Mouse (Mus musculus) stomach, postnatal 0 days (tissue): ENCODE measurements around the gene Kel. TPM values are rescaled to one million over a fixed set of nuclear protein-coding genes. Genes with fewer than 3 reads are reported as not detected.

ENCODE experiments used
- ATAC-seq: fragments of 200-750 bp; cut with Nextera tagmentation; 2 replicates; pipeline ENCODE4 v1.8.0; 2017; ENCODE audit not compliant: low FRiP score, low TSS enrichment
- DNase-seq: peaks from one replicate; pipeline ENCODE4 v3.0.0-alpha.2; 2016; ENCODE audit warnings: low spot score
- H3K27ac ChIP-seq: fragments of 300-500 bp; sonication (generic); replicated peaks from 2 replicates; pipeline ENCODE4 v1.5.1; 2014; ENCODE audit warnings: mild to moderate bottlenecking, control low read depth
- H3K27me3 ChIP-seq: fragments of 300-500 bp; sonication (generic); 2 replicates; pipeline ENCODE4 v1.6.1; 2014; ENCODE audit warnings: low read length; ENCODE audit not compliant: control insufficient read depth, insufficient read depth
- H3K36me3 ChIP-seq: fragments of 300-500 bp; sonication (generic); 2 replicates; pipeline ENCODE4 v1.6.1; 2014; ENCODE audit warnings: low read length, mixed read lengths; ENCODE audit not compliant: control insufficient read depth, insufficient read depth
- H3K4me1 ChIP-seq: fragments of 300-500 bp; sonication (generic); replicated peaks from 2 replicates; pipeline ENCODE4 v1.6.1; 2014; ENCODE audit warnings: antibody characterized with exemption; ENCODE audit not compliant: control insufficient read depth, insufficient read depth
- H3K4me2 ChIP-seq: fragments of 300-500 bp; sonication (generic); replicated peaks from 2 replicates; pipeline ENCODE4 v1.6.1; 2014; ENCODE audit warnings: low read depth, mild to moderate bottlenecking, control low read depth, moderate library complexity
- H3K4me3 ChIP-seq: fragments of 300-500 bp; sonication (generic); 2 replicates; pipeline ENCODE4 v1.5.1; 2014; ENCODE audit warnings: low read depth, low read length, control low read depth
- H3K9ac ChIP-seq: fragments of 300-500 bp; sonication (generic); 2 replicates; pipeline ENCODE4 v1.6.1; 2014; ENCODE audit warnings: mild to moderate bottlenecking, low read length, control low read depth, mixed read lengths
- H3K9me3 ChIP-seq: fragments of 300-500 bp; sonication (generic); 2 replicates; pipeline ENCODE4 v1.6.1; 2016; ENCODE audit warnings: low read length; ENCODE audit not compliant: control insufficient read depth
- CTCF ChIP-seq: IDR thresholded peaks from 2 replicates; pipeline ENCODE4 v1.5.1; 2016; ENCODE audit warnings: antibody characterized with exemption, low read depth, mild to moderate bottlenecking, moderate library complexity
- EP300 ChIP-seq: optimal IDR thresholded peaks from 2 replicates; pipeline ENCODE3; 2016; ENCODE audit warnings: antibody characterized with exemption
- WGBS: fragments of 180-500 bp; shearing (Covaris S2); extraction: QIAGEN DNeasy Blood & Tissue Kit; methylation state at CpG from one replicate; pipeline ENCODE4 v1.1.7; 2014; 5-methylcytosine and 5-hydroxymethylcytosine counted together
- polyA plus RNA-seq: library from polyadenylated mRNA; unstranded; fragments of >200 nt; fragmentation: Nextera tagmentation; extraction: Ambion mirVana; gene quantifications from 2 replicates; pipeline ENCODE4 v1.2.1, GENCODE M21; 2015

The Kel gene
- polyA plus RNA-seq, 1 experiment from 2014 or later = 0.29 TPM

GRCm38 (mm10) chr6:41643227-41643626, 60.9 kb downstream of the Kel start:
- Histone ChIP-seq H3K27ac (no peak overlapping the region), H3K4me3 (no peak overlapping the region)

DNA sequence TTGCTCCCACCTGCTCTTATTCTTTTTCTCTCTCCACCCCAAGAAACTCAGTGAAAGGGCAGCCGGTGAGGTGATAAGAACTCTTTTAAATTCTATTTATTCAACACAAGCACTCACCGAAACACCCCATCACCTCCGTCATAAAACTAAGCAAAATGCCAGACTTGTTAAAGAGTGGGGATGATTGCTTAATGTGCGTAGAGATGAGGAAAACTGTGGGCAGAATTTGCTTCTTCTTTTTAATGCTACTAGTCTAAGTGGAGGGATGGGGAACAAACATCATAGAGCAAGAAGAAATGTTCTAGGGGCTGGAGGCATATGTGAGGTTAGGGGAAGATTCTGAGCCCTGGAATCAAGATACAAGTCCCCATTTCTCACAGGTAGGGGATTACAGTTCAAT, 61.4 kb downstream of the Kel start:
- H3K27me3 ChIP-seq = no peaks in the 10 kb centered on the region
- H3K27ac ChIP-seq = no peak overlapping the region
- H3K36me3 ChIP-seq = no peaks in the 10 kb centered on the region
- no peaks in the 10 kb centered on the region for H3K4me1 ChIP-seq
- TF ChIP-seq EP300 (no peak), CTCF (no peak)
- H3K9ac ChIP-seq = no peak overlapping the region
- H3K9me3 ChIP-seq = no peaks in the 10 kb centered on the region
- no peak overlapping the region for H3K4me3 ChIP-seq
- ATAC-seq (no peak), DNase-seq (no peak)
- WGBS = 43% methylated on average over 4 of the region's 4 CpGs
- no peak overlapping the region for H3K4me2 ChIP-seq

More at GRCm38 (mm10) chr6:41643227-41643626, 60.9 kb downstream of the Kel start:
- DNase-seq (no peak), ATAC-seq (no peak)
- H3K9me3 ChIP-seq = no peaks in the 10 kb centered on the region
- TF ChIP-seq EP300 = no peak
- no peak for TF ChIP-seq CTCF
- H3K4me2 ChIP-seq = no peak overlapping the region
- no peaks in the 10 kb centered on the region for H3K27me3 ChIP-seq
- no peaks in the 10 kb centered on the region for H3K4me1 ChIP-seq
- H3K36me3 ChIP-seq = no peaks in the 10 kb centered on the region
- no peak overlapping the region for H3K9ac ChIP-seq
- 76% methylated on average over 3 of the region's 3 CpGs for WGBS

DNA sequence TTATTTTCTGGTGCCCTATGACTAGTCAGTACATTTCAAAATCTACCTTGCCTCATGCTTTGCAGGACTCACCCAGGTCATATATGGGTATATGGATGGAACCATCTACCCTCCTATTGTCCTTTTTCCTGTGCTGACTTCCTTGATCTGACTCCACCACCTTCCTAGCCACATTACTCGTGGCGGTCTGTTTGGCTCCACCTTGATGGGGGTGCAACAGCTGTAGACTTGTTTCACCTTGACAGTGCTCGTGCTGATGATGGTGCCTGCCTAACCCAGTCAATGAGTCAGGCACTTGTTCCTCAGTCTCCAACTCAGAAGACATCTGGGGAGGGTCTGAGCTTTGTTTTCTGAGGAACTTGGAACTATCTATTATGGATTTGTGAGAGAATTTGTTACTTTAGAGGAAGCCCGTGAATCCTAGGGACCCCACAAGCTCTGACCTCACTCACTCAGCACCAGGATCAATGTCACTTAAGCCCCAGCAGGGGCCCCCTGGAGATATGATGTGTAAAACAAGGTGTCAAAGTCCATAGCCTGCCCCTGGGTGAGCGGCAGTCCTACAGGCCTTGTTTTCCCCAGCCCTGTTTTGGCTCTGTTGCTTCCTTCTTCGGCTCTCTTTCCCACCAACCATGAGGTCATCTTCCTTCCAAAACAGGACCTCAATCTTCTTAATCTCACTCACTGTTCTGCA, 62.8 kb downstream of the Kel start:
- Histone ChIP-seq H3K9ac (no peak overlapping the region), H3K4me1 (no peaks in the 10 kb centered on the region), H3K4me2 (no peak overlapping the region), H3K27me3 (no peaks in the 10 kb centered on the region), H3K27ac (no peak overlapping the region), H3K36me3 (no peaks in the 10 kb centered on the region), H3K4me3 (no peak overlapping the region), H3K9me3 (no peaks in the 10 kb centered on the region)
- no peak for TF ChIP-seq EP300
- WGBS = 57% methylated on average over 6 of the region's 6 CpGs
- DNase-seq = peak; percentile 30
- ATAC-seq = peak; percentile 62

DNA sequence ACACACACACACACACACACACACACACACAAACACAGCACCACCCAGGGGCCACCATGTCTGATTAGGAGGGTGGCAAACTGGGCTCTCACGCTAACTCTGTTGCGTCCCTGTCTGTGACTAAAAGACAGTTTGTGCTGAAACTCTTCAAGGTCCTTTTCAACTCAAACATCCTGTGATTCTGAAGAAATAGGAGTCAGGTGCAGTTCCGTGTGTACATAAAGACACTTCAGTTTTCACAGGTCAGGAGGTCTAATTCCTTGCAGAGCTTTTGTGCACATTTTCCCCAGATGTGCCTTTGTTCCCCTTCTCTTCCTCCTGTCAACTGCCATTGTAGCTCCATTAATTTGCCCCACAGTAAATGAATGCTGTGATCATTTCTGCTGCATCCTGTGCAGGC, 63.7 kb downstream of the Kel start:
- 67% methylated on average over 3 of the region's 3 CpGs for WGBS
- no peaks in the 10 kb centered on the region for H3K9me3 ChIP-seq
- no peak for DNase-seq
- no peaks in the 10 kb centered on the region for H3K36me3 ChIP-seq
- H3K4me1 ChIP-seq = no peaks in the 10 kb centered on the region
- no peaks in the 10 kb centered on the region for H3K27me3 ChIP-seq
- no peak overlapping the region for H3K4me2 ChIP-seq
- no peak overlapping the region for H3K9ac ChIP-seq
- ATAC-seq = no peak
- H3K4me3 ChIP-seq = no peak overlapping the region
- H3K27ac ChIP-seq = no peak overlapping the region
- TF ChIP-seq EP300 = no peak
- no peak for TF ChIP-seq CTCF

DNA sequence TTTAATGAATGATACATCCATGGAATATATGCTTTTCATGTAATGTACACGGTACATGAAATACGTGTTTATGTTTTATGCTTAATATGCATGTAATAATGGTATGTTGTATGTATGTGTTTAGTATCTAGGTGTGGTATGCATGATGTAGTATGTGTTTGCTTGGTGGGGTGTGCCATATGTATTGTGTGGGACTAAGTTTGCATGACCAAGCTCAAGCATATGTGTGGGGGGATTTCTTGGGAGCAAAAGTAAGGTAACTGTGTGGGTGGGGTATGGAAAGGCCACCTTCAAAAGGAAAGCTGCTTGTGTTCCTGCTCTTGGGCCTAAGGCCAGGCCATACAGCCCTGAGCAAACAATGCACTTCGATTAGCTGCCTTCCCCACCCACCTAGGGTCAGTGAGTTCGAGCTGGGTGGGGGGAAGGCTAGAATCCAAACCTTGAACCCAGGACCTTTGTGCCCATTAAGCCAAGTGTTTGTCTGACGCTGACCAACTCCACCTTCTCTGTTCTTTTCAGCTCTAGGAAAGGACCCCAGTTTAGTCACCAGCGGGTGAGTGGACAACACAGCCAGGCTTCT, 66.1 kb downstream of the Kel start:
- H3K36me3 ChIP-seq = no peaks in the 10 kb centered on the region
- H3K9me3 ChIP-seq = no peaks in the 10 kb centered on the region
- H3K27ac ChIP-seq = no peak overlapping the region
- peak; percentile 47 for DNase-seq
- WGBS = 60% methylated on average over 6 of the region's 6 CpGs
- ATAC-seq = peak; percentile 59
- H3K9ac ChIP-seq = no peak overlapping the region
- H3K27me3 ChIP-seq = no peaks in the 10 kb centered on the region
- no peaks in the 10 kb centered on the region for H3K4me1 ChIP-seq
- no peak overlapping the region for H3K4me3 ChIP-seq
- no peak overlapping the region for H3K4me2 ChIP-seq
- TF ChIP-seq CTCF = no peak
- TF ChIP-seq EP300 = no peak

DNA sequence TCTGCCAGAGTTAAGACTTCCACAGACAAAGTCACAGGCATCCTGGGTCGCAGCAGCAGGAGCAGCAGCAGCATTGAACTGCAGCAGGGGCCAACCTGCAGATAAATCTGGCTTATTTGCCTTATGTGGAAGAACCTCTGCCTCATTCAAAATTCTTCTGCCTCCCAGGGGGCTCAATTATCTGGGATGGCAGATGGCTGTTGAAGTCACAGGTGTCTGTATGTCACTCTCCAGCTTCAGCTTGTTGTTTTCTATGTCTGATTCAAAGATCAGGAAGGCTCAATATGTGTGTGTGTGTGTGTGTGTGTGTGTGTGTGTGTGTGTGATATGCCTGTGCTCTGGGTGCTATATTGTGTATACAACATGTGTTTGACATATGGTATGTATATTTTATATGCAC, 66.7 kb downstream of the Kel start:
- H3K9ac ChIP-seq = no peak overlapping the region
- 0 out of 2 replicates have a peak overlapping the region, but pooled peaks have one; percentile 18 for H3K27ac ChIP-seq
- H3K36me3 ChIP-seq = no peaks in the 10 kb centered on the region
- DNase-seq = no peak
- WGBS = 21% methylated on average over 1 of the region's 1 CpGs
- ATAC-seq = no peak
- no peak overlapping the region for H3K4me3 ChIP-seq
- H3K27me3 ChIP-seq = no peaks in the 10 kb centered on the region
- no peaks in the 10 kb centered on the region for H3K9me3 ChIP-seq
- no peak overlapping the region for H3K4me2 ChIP-seq
- no peaks in the 10 kb centered on the region for H3K4me1 ChIP-seq
- no peak for TF ChIP-seq CTCF
- TF ChIP-seq EP300 = no peak

Other genes starting within 250 kb of the Kel start
- gene Prss1, start 245.4 kb downstream of the Kel start, polyA plus RNA-seq = 5.4 and 8.1 TPM in 2 replicates
- gene Prss2, start 182.6 kb downstream of the Kel start, polyA plus RNA-seq = 5.1 and 7.0 TPM in 2 replicates
- 23.5 and 24.3 TPM in 2 replicates for gene Ephb6, start 98.9 kb downstream of the Kel start, polyA plus RNA-seq
- 7.1 and 8.4 TPM in 2 replicates for gene Trpv6, start 67.9 kb downstream of the Kel start, polyA plus RNA-seq
- not detected in 2 replicates for gene Trpv5, start 23.6 kb downstream of the Kel start, polyA plus RNA-seq
- gene Llcfc1, start 19.9 kb downstream of the Kel start, polyA plus RNA-seq = not detected in 2 replicates
- gene Olfr459, start 70.8 kb upstream of the Kel start, polyA plus RNA-seq = not detected in 2 replicates
- gene Pip, start 143.2 kb upstream of the Kel start, polyA plus RNA-seq = not detected in 2 replicates
- gene Sval2, start 148.7 kb upstream of the Kel start, polyA plus RNA-seq = not detected in 2 replicates
- not detected in 2 replicates for gene Sval1, start 247.3 kb upstream of the Kel start, polyA plus RNA-seq